Mouse (Mus musculus): ENCODE measurements around the gene Ttyh2. TPM values are rescaled to one million over a fixed set of nuclear protein-coding genes. Genes with fewer than 3 reads are reported as not detected.
A peak's percentile ranks its signal among the peaks of the same experiment; 100 is the strongest.

Gene Ttyh2
- polyA plus RNA-seq, 1 experiment from 2014 or later, result 23.7 TPM

DNA sequence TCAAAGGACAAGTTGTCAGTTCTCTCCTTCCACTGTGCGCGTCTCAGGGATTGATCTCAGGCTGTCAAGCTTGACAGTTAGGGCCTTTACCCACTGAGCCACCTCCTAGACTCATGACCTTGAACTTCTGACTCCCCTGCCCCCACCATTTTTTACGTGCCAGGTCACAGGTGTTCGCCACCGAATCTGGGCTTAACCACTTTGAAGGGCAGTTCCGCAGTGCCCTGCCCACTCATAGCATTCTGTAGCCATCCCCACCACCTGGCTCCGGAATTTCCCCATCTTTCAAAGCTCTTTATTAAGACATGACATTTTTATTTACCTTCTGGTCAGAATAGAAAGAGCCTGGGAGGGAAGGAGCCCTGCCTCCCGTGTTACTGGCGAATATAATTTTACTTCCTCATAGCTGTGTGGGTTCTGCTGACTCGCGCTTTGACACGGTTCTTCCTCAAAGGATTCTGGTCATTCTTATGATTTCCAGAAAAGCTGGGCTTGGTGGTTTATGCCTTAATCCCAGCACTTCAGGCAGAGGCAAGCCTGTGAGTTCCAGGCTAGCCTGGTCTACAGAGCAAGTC lies 72.4 kb downstream of the Ttyh2 start:
- no peaks in the 10 kb centered on the region for H3K4me1 ChIP-seq (ENCODE audit: insufficient read depth)
- H3K4me2 ChIP-seq (ENCODE audit: low read depth, low read length), result no peak overlapping the region
- H3K4me3 ChIP-seq (ENCODE audit: low read depth, low read length), result no peak overlapping the region
- WGBS (ENCODE audit: insufficient replicate concordance), result 46% methylated on average over 12 of the region's 12 CpGs
- H3K9me3 ChIP-seq (ENCODE audit: low read length), result no peaks in the 10 kb centered on the region
- no peaks in the 10 kb centered on the region for H3K36me3 ChIP-seq (replicated peaks; ENCODE audit: insufficient read depth, low read length)
- DNase-seq (no peak), ATAC-seq (no peak)
- TF ChIP-seq CTCF (IDR thresholded peaks at IDR 0.05; ENCODE audit: low read depth) (no peak), EP300 (IDR thresholded peaks at IDR 0.05; ENCODE audit: low read depth) (no peak)
- no peak overlapping the region for H3K9ac ChIP-seq (replicated peaks)
- H3K27ac ChIP-seq (ENCODE audit: low read depth), result no peak overlapping the region
- no peaks in the 10 kb centered on the region for H3K27me3 ChIP-seq (ENCODE audit: insufficient read depth, low read length)

GRCm38 (mm10) chr11:114764820-114765818 lies 89.9 kb downstream of the Ttyh2 start, which contains the start of gene Kif19a:
Gene Kif19a, plus strand, starts transcription at chr11:114765388.
- Histone ChIP-seq H3K9ac (replicated peaks) (no peak within 1 kb of the TSS), H3K4me3 (ENCODE audit: low read depth, low read length) (peak within 1 kb of the TSS; percentile 30), H3K9me3 (ENCODE audit: low read length) (no peaks in the 10 kb centered on the region), H3K36me3 (replicated peaks; ENCODE audit: insufficient read depth, low read length) (no peaks in the 10 kb centered on the region), H3K27ac (ENCODE audit: low read depth) (no peak within 1 kb of the TSS), H3K4me1 (ENCODE audit: insufficient read depth) (peaks cover 8% of the 10 kb centered on the region; the same call in 1 of the 2 replicates), H3K4me2 (ENCODE audit: low read depth, low read length) (peak within 1 kb of the TSS; percentile 68), H3K27me3 (ENCODE audit: insufficient read depth, low read length) (peaks cover 13% of the 10 kb centered on the region)
- ATAC-seq (peak; percentile 78), DNase-seq (peak; percentile 81)
- 3% methylated on average over 44 of the region's 51 CpGs for WGBS (ENCODE audit: insufficient replicate concordance)
- TF ChIP-seq CTCF (IDR thresholded peaks at IDR 0.05; ENCODE audit: low read depth) (no peak), EP300 (IDR thresholded peaks at IDR 0.05; ENCODE audit: low read depth) (no peak)

- Histone ChIP-seq H3K4me1 (ENCODE audit: insufficient read depth) (peaks cover 6% of the 10 kb centered on the region; the same call in 1 of the 2 replicates), H3K9ac (replicated peaks) (no peak overlapping the region), H3K36me3 (replicated peaks; ENCODE audit: insufficient read depth, low read length) (no peaks in the 10 kb centered on the region), H3K4me3 (ENCODE audit: low read depth, low read length) (no peak overlapping the region), H3K27ac (ENCODE audit: low read depth) (no peak overlapping the region), H3K9me3 (ENCODE audit: low read length) (no peaks in the 10 kb centered on the region), H3K4me2 (ENCODE audit: low read depth, low read length) (no peak overlapping the region), H3K27me3 (ENCODE audit: insufficient read depth, low read length) (peaks cover 13% of the 10 kb centered on the region)
- DNase-seq (no peak), ATAC-seq (no peak)
- WGBS (ENCODE audit: insufficient replicate concordance), result 67% methylated on average over 6 of the region's 6 CpGs
- TF ChIP-seq EP300 (IDR thresholded peaks at IDR 0.05; ENCODE audit: low read depth) (no peak), CTCF (IDR thresholded peaks at IDR 0.05; ENCODE audit: low read depth) (no peak)
Measured at GRCm38 (mm10) chr11:114769911-114770310, 94.7 kb downstream of the Ttyh2 start.

Other genes with a start within 250 kb of the Ttyh2 start
- 793 and 837 TPM in 2 replicates for gene Rpl38, start 6.9 kb upstream of the Ttyh2 start, polyA plus RNA-seq (2015; fragmentation: Nextera tagmentation; extraction: Ambion mirVana)
- gene Dnaic2, start 52.0 kb downstream of the Ttyh2 start, polyA plus RNA-seq (2015; fragmentation: Nextera tagmentation; extraction: Ambion mirVana), result 0.13 TPM in 1 of 2 replicates, not detected in the other
- 0.11 and 0.13 TPM in 2 replicates for gene Kif19a, start 90.0 kb downstream of the Ttyh2 start, polyA plus RNA-seq (2015; fragmentation: Nextera tagmentation; extraction: Ambion mirVana)
- not detected in 2 replicates for gene Btbd17, start 120.5 kb downstream of the Ttyh2 start, polyA plus RNA-seq (2015; fragmentation: Nextera tagmentation; extraction: Ambion mirVana)
- not detected in 2 replicates for gene Gpr142, start 123.5 kb downstream of the Ttyh2 start, polyA plus RNA-seq (2015; fragmentation: Nextera tagmentation; extraction: Ambion mirVana)
- gene Gprc5c, start 175.7 kb downstream of the Ttyh2 start, polyA plus RNA-seq (2015; fragmentation: Nextera tagmentation; extraction: Ambion mirVana), result 23.2 and 24.9 TPM in 2 replicates
- 7.7 and 9.7 TPM in 2 replicates for gene Cd300a, start 214.6 kb downstream of the Ttyh2 start, polyA plus RNA-seq (2015; fragmentation: Nextera tagmentation; extraction: Ambion mirVana)

Measured in liver, postnatal 0 days (tissue).